Mouse (Mus musculus) heart, postnatal 0 days (tissue): ENCODE measurements at regions not wholly inside any gene's neighbourhood (a gene's known extent, or its start where the extent isn't known, plus 50 kb on each side); places are given as distances from the start of the nearest gene placed in this dataset.

ENCODE experiments used
- CTCF ChIP-seq: IDR thresholded peaks from 2 replicates; pipeline ENCODE4 v1.5.1; 2016; ENCODE audit warnings: antibody characterized with exemption, control low read depth, low read depth
- EP300 ChIP-seq: IDR thresholded peaks from 2 replicates; pipeline ENCODE4 v1.6.1; 2016; ENCODE audit warnings: antibody characterized with exemption, low read depth

DNA sequence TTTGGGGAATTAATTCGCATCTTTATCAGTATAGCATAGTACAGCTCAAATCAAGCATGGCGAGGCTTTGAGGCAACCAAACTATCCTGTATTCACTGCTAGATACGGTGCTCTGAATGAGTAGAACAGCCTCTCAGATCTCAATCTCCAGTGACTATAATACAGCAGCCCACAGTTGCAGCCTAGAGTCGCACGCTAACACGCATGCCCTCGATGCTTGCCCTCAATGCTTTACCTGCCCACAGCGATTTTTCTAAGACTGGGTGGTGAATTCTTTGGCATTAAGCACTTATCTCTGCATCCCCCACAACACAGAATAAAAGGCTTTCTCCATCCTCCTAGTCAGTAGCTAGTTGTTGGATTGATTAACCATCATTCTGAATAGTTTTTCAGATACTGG lies 178.4 kb upstream of the Prr30 start:
- TF ChIP-seq CTCF (no peak), EP300 (no peak)
